Mouse (Mus musculus) cerebellum, adult 8-10 months (tissue): Measurements from ENCODE around the gene Aloxe3.
"Not testable (repeated sequence)": the region's sequence is repeated elsewhere in the genome, so short reads cannot be mapped to it uniquely, and the experiment has no call there.

Experiments used
- DNase-seq: peaks from one replicate; pipeline ENCODE4 v3.0.0; 2022

Gene Aloxe3

GRCm38 (mm10) chr11:69125852-69125918, at the start of gene Aloxe3:
TSS of gene Aloxe3 (plus strand) at chr11:69125896.
- DNase-seq, result no peak

GRCm38 (mm10) chr11:69076572-69076971, 49.1 kb upstream of the Aloxe3 start:
- DNase-seq, result no peak

GRCm38 (mm10) chr11:69077316-69077715, 48.4 kb upstream of the Aloxe3 start:
- DNase-seq, result no peak

- no peak for DNase-seq
Measured at GRCm38 (mm10) chr11:69078041-69078440, 47.7 kb upstream of the Aloxe3 start.

GRCm38 (mm10) chr11:69078805-69079438, 46.8 kb upstream of the Aloxe3 start:
- no peak for DNase-seq

GRCm38 (mm10) chr11:69080102-69080854, 45.4 kb upstream of the Aloxe3 start:
- DNase-seq, result no peak

- DNase-seq, result no peak
Measured at GRCm38 (mm10) chr11:69080855-69081222, 44.9 kb upstream of the Aloxe3 start.

- DNase-seq, result no peak
Measured at GRCm38 (mm10) chr11:69081613-69082012, 44.1 kb upstream of the Aloxe3 start.

GRCm38 (mm10) chr11:69085608-69086007, 40.1 kb upstream of the Aloxe3 start:
- DNase-seq, result no peak

- no peak for DNase-seq
Measured at GRCm38 (mm10) chr11:69086390-69086789, 39.3 kb upstream of the Aloxe3 start.

GRCm38 (mm10) chr11:69087082-69087481, 38.6 kb upstream of the Aloxe3 start:
- DNase-seq, result no peak

- DNase-seq, result no peak
Measured at GRCm38 (mm10) chr11:69087597-69087996, 38.1 kb upstream of the Aloxe3 start.

GRCm38 (mm10) chr11:69088103-69088855, 37.4 kb upstream of the Aloxe3 start, which contains the start of gene Vamp2:
TSS of gene Vamp2 (plus strand) at chr11:69088490.
- DNase-seq, result peak; percentile 93

GRCm38 (mm10) chr11:69088856-69089615, 36.7 kb upstream of the Aloxe3 start:
- no peak for DNase-seq

- DNase-seq, result no peak
Measured at GRCm38 (mm10) chr11:69089616-69090290, 35.9 kb upstream of the Aloxe3 start.

- DNase-seq, result no peak
Measured at GRCm38 (mm10) chr11:69090367-69090766, 35.3 kb upstream of the Aloxe3 start.

GRCm38 (mm10) chr11:69091566-69092385, 33.9 kb upstream of the Aloxe3 start:
- DNase-seq, result no peak

- DNase-seq, result peak; percentile 92
Measured at GRCm38 (mm10) chr11:69092386-69092751, 33.3 kb upstream of the Aloxe3 start.

GRCm38 (mm10) chr11:69092871-69093270, 32.8 kb upstream of the Aloxe3 start:
- DNase-seq, result no peak

- not testable (repeated sequence) for DNase-seq
Measured at GRCm38 (mm10) chr11:69093856-69094255, 31.8 kb upstream of the Aloxe3 start.

GRCm38 (mm10) chr11:69094697-69095429, 30.8 kb upstream of the Aloxe3 start, which contains the start of gene Per1:
TSS of gene Per1 (plus strand) at chr11:69095217.
- peak; percentile 99 for DNase-seq
